Mouse (Mus musculus): ENCODE results near the gene Cfap299.

Gene Cfap299

GRCm38 (mm10) chr5:98585915-98586314, 256.8 kb downstream of the Cfap299 start:
- DNase-seq (ENCODE audit: extremely low read depth, low read depth, low spot score), result no peak

- no peak for DNase-seq (ENCODE audit: extremely low read depth, low read depth, low spot score)
Measured at GRCm38 (mm10) chr5:98613511-98613910, 284.4 kb downstream of the Cfap299 start.

- no peak for DNase-seq (ENCODE audit: extremely low read depth, low read depth, low spot score)
Measured at GRCm38 (mm10) chr5:98616902-98617301, 287.8 kb downstream of the Cfap299 start.

- DNase-seq (ENCODE audit: extremely low read depth, low read depth, low spot score), result no peak
Measured at GRCm38 (mm10) chr5:98617416-98617815, 288.3 kb downstream of the Cfap299 start.

- no peak for DNase-seq (ENCODE audit: extremely low read depth, low read depth, low spot score)
Measured at GRCm38 (mm10) chr5:98650345-98650744, 321.2 kb downstream of the Cfap299 start.

GRCm38 (mm10) chr5:98651049-98651448, 321.9 kb downstream of the Cfap299 start:
- no peak for DNase-seq (ENCODE audit: extremely low read depth, low read depth, low spot score)

- DNase-seq (ENCODE audit: extremely low read depth, low read depth, low spot score), result no peak
Measured at GRCm38 (mm10) chr5:98688254-98688653, 359.1 kb downstream of the Cfap299 start.

GRCm38 (mm10) chr5:98692070-98692469, 363.0 kb downstream of the Cfap299 start:
- DNase-seq (ENCODE audit: extremely low read depth, low read depth, low spot score), result no peak

- no peak for DNase-seq (ENCODE audit: extremely low read depth, low read depth, low spot score)
Measured at GRCm38 (mm10) chr5:98696336-98696735, 367.2 kb downstream of the Cfap299 start.

- DNase-seq (ENCODE audit: extremely low read depth, low read depth, low spot score), result no peak
Measured at GRCm38 (mm10) chr5:98703963-98704362, 374.9 kb downstream of the Cfap299 start.

GRCm38 (mm10) chr5:98706597-98706996, 377.5 kb downstream of the Cfap299 start:
- no peak for DNase-seq (ENCODE audit: extremely low read depth, low read depth, low spot score)

- no peak for DNase-seq (ENCODE audit: extremely low read depth, low read depth, low spot score)
Measured at GRCm38 (mm10) chr5:98715392-98715791, 386.3 kb downstream of the Cfap299 start.

GRCm38 (mm10) chr5:98732157-98733009, 403.3 kb downstream of the Cfap299 start:
- DNase-seq (ENCODE audit: extremely low read depth, low read depth, low spot score), result no peak

- DNase-seq (ENCODE audit: extremely low read depth, low read depth, low spot score), result no peak
Measured at GRCm38 (mm10) chr5:98733010-98733399, 403.9 kb downstream of the Cfap299 start.

GRCm38 (mm10) chr5:98761858-98762652, 433.0 kb downstream of the Cfap299 start:
- DNase-seq (ENCODE audit: extremely low read depth, low read depth, low spot score), result no peak

- DNase-seq (ENCODE audit: extremely low read depth, low read depth, low spot score), result no peak
Measured at GRCm38 (mm10) chr5:98778588-98778987, 449.5 kb downstream of the Cfap299 start.

- DNase-seq (ENCODE audit: extremely low read depth, low read depth, low spot score), result no peak
Measured at GRCm38 (mm10) chr5:98782066-98782465, 453.0 kb downstream of the Cfap299 start.

- DNase-seq (ENCODE audit: extremely low read depth, low read depth, low spot score), result no peak
Measured at GRCm38 (mm10) chr5:98787735-98788134, 458.6 kb downstream of the Cfap299 start.

- DNase-seq (ENCODE audit: extremely low read depth, low read depth, low spot score), result no peak
Measured at GRCm38 (mm10) chr5:98788568-98788967, 459.5 kb downstream of the Cfap299 start.

GRCm38 (mm10) chr5:98790894-98791607, 461.9 kb downstream of the Cfap299 start:
- no peak for DNase-seq (ENCODE audit: extremely low read depth, low read depth, low spot score)

- DNase-seq (ENCODE audit: extremely low read depth, low read depth, low spot score), result no peak
Measured at GRCm38 (mm10) chr5:98801495-98801894, 472.4 kb downstream of the Cfap299 start.

Data from fat pad, adult 2 months (tissue).